Mouse (Mus musculus) hindbrain, embryonic 15.5 days (tissue): ENCODE results near the gene Catsperz. TPM values are rescaled to one million over a fixed set of nuclear protein-coding genes. Genes with fewer than 3 reads are reported as not detected.
A peak's percentile ranks its signal among the peaks of the same experiment; 100 is the strongest.

Experiments used
- ATAC-seq: fragments of 200-750 bp; cut with Nextera tagmentation; 2 replicates; pipeline ENCODE4 v1.8.0; 2017; ENCODE audit warnings: low read depth, moderate number of reproducible peaks, moderate TSS enrichment; ENCODE audit not compliant: low FRiP score
- H3K27ac ChIP-seq: fragments of 300-500 bp; sonication (generic); replicated peaks from 2 replicates; pipeline ENCODE4 v1.5.1; 2015; ENCODE audit warnings: mild to moderate bottlenecking, inconsistent platforms
- H3K27me3 ChIP-seq: fragments of 300-500 bp; sonication (generic); 2 replicates; pipeline ENCODE4 v1.6.1; 2015; ENCODE audit warnings: control low read depth, inconsistent platforms
- H3K36me3 ChIP-seq: fragments of 300-500 bp; sonication (generic); 2 replicates; pipeline ENCODE4 v1.6.1; 2015; ENCODE audit warnings: control low read depth, inconsistent platforms
- H3K4me1 ChIP-seq: fragments of 300-500 bp; sonication (generic); replicated peaks from 2 replicates; pipeline ENCODE4 v1.6.1; 2015; ENCODE audit warnings: control low read depth, inconsistent platforms
- H3K4me2 ChIP-seq: fragments of 300-500 bp; sonication (generic); 2 replicates; pipeline ENCODE4 v1.6.1; 2015; ENCODE audit warnings: moderate library complexity, mild to moderate bottlenecking, inconsistent platforms
- H3K4me3 ChIP-seq: fragments of 300-500 bp; sonication (generic); 2 replicates; pipeline ENCODE4 v1.5.1; 2015; ENCODE audit warnings: mild to moderate bottlenecking, inconsistent platforms
- H3K9ac ChIP-seq: fragments of 300-500 bp; sonication (generic); 2 replicates; pipeline ENCODE4 v1.6.1; 2015; ENCODE audit warnings: inconsistent platforms
- H3K9me3 ChIP-seq: fragments of 300-500 bp; sonication (generic); 2 replicates; pipeline ENCODE4 v1.6.1; 2016; ENCODE audit warnings: control low read depth, inconsistent platforms
- WGBS: fragments of 180-500 bp; shearing (Covaris S2); methylation state at CpG from one replicate; pipeline ENCODE4 v1.1.7; 2015; 5-methylcytosine and 5-hydroxymethylcytosine counted together
- polyA plus RNA-seq: library from polyadenylated mRNA; unstranded; fragments of >200 nt; fragmentation: Nextera tagmentation; extraction: Ambion mirVana; gene quantifications from 2 replicates; pipeline ENCODE4 v1.2.1, GENCODE M21; 2015

Gene Catsperz
- polyA plus RNA-seq, 1 experiment from 2014 or later: 2.0 TPM

- no peaks in the 10 kb centered on the region for H3K36me3 ChIP-seq
- H3K9me3 ChIP-seq: no peaks in the 10 kb centered on the region
- ATAC-seq: no peak
- no peak overlapping the region for H3K27ac ChIP-seq
- peaks cover 15% of the 10 kb centered on the region for H3K4me1 ChIP-seq
- no peak overlapping the region for H3K4me2 ChIP-seq
- no peak overlapping the region for H3K4me3 ChIP-seq
- 87% methylated on average over 7 of the region's 7 CpGs for WGBS
- H3K9ac ChIP-seq: no peak overlapping the region
- no peaks in the 10 kb centered on the region for H3K27me3 ChIP-seq
Measured at GRCm38 (mm10) chr19:6955424-6955823, 30.2 kb upstream of the Catsperz start.

DNA sequence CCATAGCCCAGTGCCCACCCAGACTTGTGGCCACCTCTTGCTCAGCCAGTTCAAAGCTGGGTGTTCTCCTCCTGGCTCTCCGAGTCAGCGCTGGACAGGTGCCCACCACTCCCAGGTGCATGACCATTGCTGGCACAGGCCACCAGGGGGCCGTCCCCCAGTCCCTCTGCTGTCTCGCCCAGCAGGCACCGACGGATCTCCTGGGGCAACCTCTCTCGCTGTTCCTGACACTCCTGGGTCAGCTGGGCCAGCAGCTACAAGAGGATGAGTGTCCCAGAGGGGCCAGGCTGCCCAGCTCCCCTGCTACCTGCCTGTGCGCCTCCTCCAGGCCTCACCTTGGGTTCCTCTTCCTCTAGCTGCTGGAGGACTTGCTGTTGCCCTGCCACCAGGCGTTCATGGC lies 28.9 kb upstream of the Catsperz start:
- no peak overlapping the region for H3K9ac ChIP-seq
- 45% methylated on average over 9 of the region's 9 CpGs for WGBS

GRCm38 (mm10) chr19:6952712-6953037 lies 27.5 kb upstream of the Catsperz start:
- peak overlapping the region; percentile 61 for H3K4me3 ChIP-seq
- H3K9ac ChIP-seq: 0 out of 2 replicates have a peak overlapping the region, but pooled peaks have one; percentile 48
- H3K9me3 ChIP-seq: no peaks in the 10 kb centered on the region
- 31% methylated on average over 3 of the region's 3 CpGs for WGBS
- peaks cover 27% of the 10 kb centered on the region for H3K4me1 ChIP-seq
- peak overlapping the region; percentile 79 for H3K4me2 ChIP-seq
- H3K27me3 ChIP-seq: no peaks in the 10 kb centered on the region
- ATAC-seq: no peak
- H3K27ac ChIP-seq: peak overlapping the region; percentile 95
- no peaks in the 10 kb centered on the region for H3K36me3 ChIP-seq

More for the DNA sequence above, 28.9 kb upstream of the Catsperz start:
- H3K9me3 ChIP-seq: no peaks in the 10 kb centered on the region
- peaks cover 27% of the 10 kb centered on the region for H3K4me1 ChIP-seq
- H3K36me3 ChIP-seq: no peaks in the 10 kb centered on the region
- no peak overlapping the region for H3K4me2 ChIP-seq
- no peaks in the 10 kb centered on the region for H3K27me3 ChIP-seq
- no peak overlapping the region for H3K4me3 ChIP-seq
- no peak for ATAC-seq
- H3K27ac ChIP-seq: no peak overlapping the region

DNA sequence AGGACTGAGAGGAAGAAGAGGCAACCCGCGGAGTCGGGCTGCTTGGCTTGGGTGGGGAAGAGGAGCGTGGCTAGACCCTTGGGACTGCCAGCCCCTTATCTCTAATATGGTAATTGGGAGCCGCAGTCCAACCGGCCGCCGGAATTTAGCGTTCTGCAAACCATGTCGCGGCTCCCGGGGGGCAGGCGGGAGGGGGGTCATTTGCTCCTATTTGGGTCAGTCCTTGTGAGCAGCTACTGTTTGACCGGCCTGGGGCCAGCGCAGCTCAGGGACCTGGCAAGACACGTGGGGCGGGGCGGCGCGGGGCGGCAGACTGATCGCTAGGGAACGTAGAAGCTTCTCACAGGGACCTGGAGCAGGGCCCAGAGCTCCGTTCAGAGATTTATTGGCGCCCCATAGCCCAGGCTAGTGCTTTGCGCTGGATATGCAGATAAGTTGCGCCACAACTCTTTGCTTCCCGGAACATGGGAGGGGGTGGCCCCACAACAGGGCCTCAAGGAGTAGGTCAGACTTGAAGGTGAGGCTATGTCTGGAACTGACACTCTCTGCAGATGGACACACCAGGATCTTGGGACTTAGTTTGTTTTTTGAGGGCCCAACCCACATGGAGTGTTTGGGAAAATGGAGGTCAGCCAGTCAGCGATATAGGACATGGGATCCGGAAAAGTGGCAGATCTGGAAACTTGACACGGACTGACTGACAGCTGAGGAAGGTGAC lies 27.0 kb upstream of the Catsperz start:
- H3K9me3 ChIP-seq: no peaks in the 10 kb centered on the region
- ATAC-seq: peak; percentile 36
- peak overlapping the region; percentile 48 for H3K9ac ChIP-seq
- WGBS: 5% methylated on average over 31 of the region's 31 CpGs
- H3K27me3 ChIP-seq: no peaks in the 10 kb centered on the region
- peak overlapping the region; percentile 79 for H3K4me2 ChIP-seq
- peak overlapping the region; percentile 95 for H3K27ac ChIP-seq
- peaks cover 27% of the 10 kb centered on the region for H3K4me1 ChIP-seq
- peak overlapping the region; percentile 61 for H3K4me3 ChIP-seq
- H3K36me3 ChIP-seq: no peaks in the 10 kb centered on the region

GRCm38 (mm10) chr19:6951381-6951968 lies 26.3 kb upstream of the Catsperz start:
- H3K4me1 ChIP-seq: peaks cover 27% of the 10 kb centered on the region
- H3K4me3 ChIP-seq: peak overlapping the region; percentile 61
- H3K4me2 ChIP-seq: peak overlapping the region; percentile 79
- WGBS: under 1% methylated on average over 35 of the region's 35 CpGs
- H3K36me3 ChIP-seq: no peaks in the 10 kb centered on the region
- no peaks in the 10 kb centered on the region for H3K27me3 ChIP-seq
- H3K9ac ChIP-seq: peak overlapping the region; percentile 48
- no peaks in the 10 kb centered on the region for H3K9me3 ChIP-seq
- peak overlapping the region; percentile 95 for H3K27ac ChIP-seq
- ATAC-seq: peak; percentile 85

GRCm38 (mm10) chr19:6950613-6951153 lies 25.5 kb upstream of the Catsperz start:
- peak overlapping the region; percentile 48 for H3K9ac ChIP-seq
- H3K4me3 ChIP-seq: peak overlapping the region; percentile 61
- H3K9me3 ChIP-seq: no peaks in the 10 kb centered on the region
- no peaks in the 10 kb centered on the region for H3K27me3 ChIP-seq
- H3K27ac ChIP-seq: peak overlapping the region; percentile 95
- no peaks in the 10 kb centered on the region for H3K36me3 ChIP-seq
- H3K4me1 ChIP-seq: peaks cover 27% of the 10 kb centered on the region
- H3K4me2 ChIP-seq: peak overlapping the region; percentile 79
- under 1% methylated on average over 28 of the region's 28 CpGs for WGBS
- peak; percentile 27 for ATAC-seq

DNA sequence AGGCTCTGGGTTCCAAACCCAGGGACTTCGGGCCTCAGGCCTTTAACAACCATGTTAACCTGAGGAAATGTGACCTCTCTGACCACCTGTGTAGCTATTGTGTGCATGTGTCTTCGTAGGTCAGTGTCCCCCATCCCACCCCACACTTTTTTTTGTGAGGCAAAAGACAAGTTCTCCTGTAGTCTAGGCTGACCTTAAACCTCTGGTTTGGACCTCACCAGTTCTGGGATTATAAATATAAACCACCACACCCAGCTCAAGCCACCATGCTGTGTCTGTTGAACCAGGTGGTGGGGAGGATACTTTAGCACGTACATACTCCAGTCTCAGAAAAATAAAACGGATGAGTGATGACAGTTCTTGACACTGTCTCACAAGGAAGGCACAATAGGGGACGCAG lies 24.8 kb upstream of the Catsperz start:
- H3K36me3 ChIP-seq: no peaks in the 10 kb centered on the region
- H3K9me3 ChIP-seq: no peaks in the 10 kb centered on the region
- peak overlapping the region; percentile 95 for H3K27ac ChIP-seq
- H3K4me1 ChIP-seq: peaks cover 27% of the 10 kb centered on the region
- no peak for ATAC-seq
- peak overlapping the region; percentile 48 for H3K9ac ChIP-seq
- no peaks in the 10 kb centered on the region for H3K27me3 ChIP-seq
- WGBS: 43% methylated on average over 5 of the region's 5 CpGs
- H3K4me3 ChIP-seq: peak overlapping the region; percentile 61
- peak overlapping the region; percentile 79 for H3K4me2 ChIP-seq

DNA sequence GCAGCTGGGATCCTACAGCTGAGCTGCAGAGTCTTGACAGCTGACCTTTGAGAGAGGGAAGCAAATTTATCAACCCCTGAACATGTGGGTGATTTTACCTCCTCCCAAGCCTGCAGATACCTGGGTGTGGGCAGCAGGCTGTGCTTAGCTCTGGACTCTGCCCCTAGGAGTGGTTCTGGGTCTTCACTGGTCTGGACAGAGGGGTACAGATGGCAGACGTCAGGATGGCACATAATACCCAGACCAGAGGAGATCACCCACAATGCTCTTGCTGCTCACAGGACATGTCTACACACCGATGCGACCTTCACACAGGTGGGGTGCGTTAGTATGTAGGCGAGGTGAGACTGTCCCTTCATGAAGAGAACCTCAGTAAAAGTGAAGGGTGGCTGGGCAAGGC lies 24.4 kb upstream of the Catsperz start:
- no peaks in the 10 kb centered on the region for H3K27me3 ChIP-seq
- H3K9ac ChIP-seq: no peak overlapping the region
- H3K36me3 ChIP-seq: no peaks in the 10 kb centered on the region
- no peaks in the 10 kb centered on the region for H3K9me3 ChIP-seq
- H3K4me1 ChIP-seq: peaks cover 27% of the 10 kb centered on the region
- 88% methylated on average over 5 of the region's 5 CpGs for WGBS
- no peak for ATAC-seq
- H3K4me2 ChIP-seq: no peak overlapping the region
- H3K27ac ChIP-seq: no peak overlapping the region
- no peak overlapping the region for H3K4me3 ChIP-seq

- WGBS: 71% methylated on average over 4 of the region's 4 CpGs
Measured at GRCm38 (mm10) chr19:6948186-6948585, 23.0 kb upstream of the Catsperz start.

DNA sequence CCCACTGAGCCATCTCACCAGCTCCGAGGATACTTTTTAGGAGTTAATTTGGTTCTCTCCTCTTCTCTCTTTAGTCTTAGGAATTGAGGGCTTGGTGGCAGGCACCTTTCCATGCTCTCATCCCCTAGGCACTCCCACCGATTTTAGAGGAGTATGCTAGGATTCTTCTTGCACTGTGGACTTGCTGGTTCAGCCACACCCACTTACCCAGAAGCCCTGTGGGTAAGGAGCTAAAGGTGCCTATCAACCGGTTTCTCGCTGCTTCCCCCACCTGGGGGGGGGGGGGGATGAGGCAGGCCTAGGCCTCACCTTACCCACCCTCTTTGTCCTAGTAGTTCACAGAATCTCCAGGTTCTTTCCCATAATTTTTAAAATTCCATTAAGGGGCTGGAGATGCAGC lies 22.6 kb upstream of the Catsperz start:
- H3K9ac ChIP-seq: no peak overlapping the region
- H3K4me3 ChIP-seq: no peak overlapping the region
- no peaks in the 10 kb centered on the region for H3K27me3 ChIP-seq
- ATAC-seq: no peak
- peaks cover 31% of the 10 kb centered on the region for H3K4me1 ChIP-seq
- 59% methylated on average over 4 of the region's 4 CpGs for WGBS
- no peaks in the 10 kb centered on the region for H3K9me3 ChIP-seq
- no peak overlapping the region for H3K27ac ChIP-seq
- no peak overlapping the region for H3K4me2 ChIP-seq
- no peaks in the 10 kb centered on the region for H3K36me3 ChIP-seq

More at GRCm38 (mm10) chr19:6948186-6948585, 23.0 kb upstream of the Catsperz start:
- no peak overlapping the region for H3K27ac ChIP-seq
- ATAC-seq: no peak
- H3K4me1 ChIP-seq: peaks cover 31% of the 10 kb centered on the region
- H3K36me3 ChIP-seq: no peaks in the 10 kb centered on the region
- no peaks in the 10 kb centered on the region for H3K9me3 ChIP-seq
- no peak overlapping the region for H3K4me2 ChIP-seq
- H3K9ac ChIP-seq: no peak overlapping the region
- no peaks in the 10 kb centered on the region for H3K27me3 ChIP-seq
- H3K4me3 ChIP-seq: no peak overlapping the region

GRCm38 (mm10) chr19:6943709-6944108 lies 18.5 kb upstream of the Catsperz start:
- 94% methylated on average over 6 of the region's 6 CpGs for WGBS
- Histone ChIP-seq H3K4me1 (peaks cover 38% of the 10 kb centered on the region), H3K27ac (no peak overlapping the region), H3K36me3 (no peaks in the 10 kb centered on the region), H3K4me3 (no peak overlapping the region), H3K9me3 (no peaks in the 10 kb centered on the region), H3K9ac (no peak overlapping the region), H3K4me2 (peak overlapping the region; percentile 17; the same call in 1 of the 2 replicates), H3K27me3 (no peaks in the 10 kb centered on the region)
- ATAC-seq: no peak

DNA sequence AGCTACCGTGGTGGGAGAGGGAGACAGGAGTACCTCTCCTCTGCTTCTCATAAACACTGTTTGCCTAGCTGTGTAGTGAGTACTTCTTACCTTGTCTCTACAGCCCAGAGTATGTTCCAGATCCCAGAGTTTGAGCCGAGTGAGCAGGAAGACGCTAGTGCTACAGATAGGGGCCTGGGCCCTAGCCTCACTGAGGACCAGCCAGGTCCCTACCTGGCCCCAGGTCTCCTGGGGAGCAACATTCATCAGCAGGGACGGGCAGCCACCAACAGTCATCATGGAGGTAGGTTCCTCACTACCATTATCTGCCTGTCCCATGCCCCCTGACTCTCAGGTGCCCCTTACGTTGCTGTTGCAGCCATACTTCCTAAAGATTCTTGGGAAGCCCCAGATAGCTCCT lies 17.6 kb upstream of the Catsperz start:
- Histone ChIP-seq H3K4me2 (peak overlapping the region; percentile 98), H3K9me3 (no peaks in the 10 kb centered on the region), H3K4me3 (peak overlapping the region; percentile 94), H3K27ac (peak overlapping the region; percentile 97), H3K36me3 (no peaks in the 10 kb centered on the region), H3K27me3 (no peaks in the 10 kb centered on the region), H3K4me1 (peaks cover 48% of the 10 kb centered on the region), H3K9ac (peak overlapping the region; percentile 94)
- 29% methylated on average over 5 of the region's 5 CpGs for WGBS
- peak; percentile 4; the same call in 1 of the 2 replicates for ATAC-seq
